Mouse (Mus musculus) left cerebral cortex, postnatal 14 days (tissue): ENCODE data around the gene Phactr3. TPM values are rescaled to one million over a fixed set of nuclear protein-coding genes. Genes with fewer than 3 reads are reported as not detected.
A peak's percentile ranks its signal among the peaks of the same experiment; 100 is the strongest.

Experiments
- DNase-seq, 2 experiments: peaks; one replicate each; pipeline ENCODE4 v3.0.0; 2021 to 2022; ENCODE audit warnings: low spot score in 2 of 2, mixed read lengths in 1 of 2
- intact Hi-C: fragments of 180-260 bp; cut with DNase I; formaldehyde crosslinking; loops from one replicate; pipeline ENCODE4 v1.15.1; 2025
- total RNA-seq, 2 experiments: library from RNA; stranded (reverse); gene quantifications; 2 replicates each; pipeline ENCODE4 v1.2.3; 2021

The Phactr3 gene
- total RNA-seq, 2 experiments from 2014 or later = 144 to 146 TPM

GRCm38 (mm10) chr2:178130536-178130935, 11.8 kb downstream of the Phactr3 start:
- intact Hi-C loops = no loop called here
- DNase-seq = no peak

GRCm38 (mm10) chr2:178131011-178131410, 12.2 kb downstream of the Phactr3 start:
- DNase-seq = no peak

GRCm38 (mm10) chr2:178131606-178132365, 13.0 kb downstream of the Phactr3 start:
- DNase-seq = no peak
- intact Hi-C loops = no loop called here

More at GRCm38 (mm10) chr2:178131011-178131410, 12.2 kb downstream of the Phactr3 start:
- intact Hi-C loops = no loop called here

- DNase-seq = no peak
- intact Hi-C loops = loop anchor here (5.0 kb wide), 1 partner anchor 202 kb away; no protein-coding TSS in a partner anchor
Measured at GRCm38 (mm10) chr2:178135713-178136112, 16.9 kb downstream of the Phactr3 start.

GRCm38 (mm10) chr2:178137518-178137917, 18.7 kb downstream of the Phactr3 start:
- intact Hi-C loops = loop anchor here (5.0 kb wide), 1 partner anchor 200 kb away; no protein-coding TSS in a partner anchor
- peak; percentile 76 to 82 for DNase-seq

GRCm38 (mm10) chr2:178141489-178141922, 22.7 kb downstream of the Phactr3 start:
- intact Hi-C loops = loop anchor here (5.0 kb wide), 2 partner anchors 46 to 71 kb away; no protein-coding TSS in a partner anchor
- DNase-seq = peak; percentile 82 to 83

GRCm38 (mm10) chr2:178142291-178143023, 23.7 kb downstream of the Phactr3 start:
- peak in 1 of 2 experiments; percentile 24 for DNase-seq
- intact Hi-C loops = loop anchor here (5.0 kb wide), 2 partner anchors 45 to 70 kb away; no protein-coding TSS in a partner anchor

- intact Hi-C loops = loop anchor here (5.0 kb wide), 2 partner anchors 44 to 69 kb away; no protein-coding TSS in a partner anchor
- DNase-seq = peak in 1 of 2 experiments; percentile 37
Measured at GRCm38 (mm10) chr2:178143024-178143415, 24.2 kb downstream of the Phactr3 start.

- intact Hi-C loops = loop anchor here (5.0 kb wide), 2 partner anchors 43 to 68 kb away; no protein-coding TSS in a partner anchor
- no peak for DNase-seq
Measured at GRCm38 (mm10) chr2:178143898-178144297, 25.1 kb downstream of the Phactr3 start.

- intact Hi-C loops = no loop called here
- DNase-seq = no peak
Measured at GRCm38 (mm10) chr2:178149312-178149711, 30.5 kb downstream of the Phactr3 start.

- intact Hi-C loops = no loop called here
- DNase-seq = no peak
Measured at GRCm38 (mm10) chr2:178150697-178151096, 31.9 kb downstream of the Phactr3 start.

- DNase-seq = no peak
- intact Hi-C loops = no loop called here
Measured at GRCm38 (mm10) chr2:178153601-178154000, 34.8 kb downstream of the Phactr3 start.

- DNase-seq = peak; percentile 30 to 72
- intact Hi-C loops = no loop called here
Measured at GRCm38 (mm10) chr2:178154129-178154528, 35.4 kb downstream of the Phactr3 start.

- peak; percentile 39 to 61 for DNase-seq
- intact Hi-C loops = no loop called here
Measured at GRCm38 (mm10) chr2:178154576-178154975, 35.8 kb downstream of the Phactr3 start.

- intact Hi-C loops = no loop called here
- no peak for DNase-seq
Measured at GRCm38 (mm10) chr2:178155176-178155916, 36.6 kb downstream of the Phactr3 start.

GRCm38 (mm10) chr2:178155917-178156282, 37.1 kb downstream of the Phactr3 start:
- DNase-seq = no peak
- intact Hi-C loops = no loop called here

- intact Hi-C loops = no loop called here
- DNase-seq = peak; percentile 66 to 83
Measured at GRCm38 (mm10) chr2:178158936-178159335, 40.2 kb downstream of the Phactr3 start.

GRCm38 (mm10) chr2:178163981-178164380, 45.2 kb downstream of the Phactr3 start:
- no peak for DNase-seq
- intact Hi-C loops = no loop called here

GRCm38 (mm10) chr2:178165943-178166342, 47.2 kb downstream of the Phactr3 start:
- intact Hi-C loops = no loop called here
- DNase-seq = peak in 1 of 2 experiments; percentile 80
